Mouse (Mus musculus): ENCODE measurements around the gene Ngly1. TPM values are rescaled to one million over a fixed set of nuclear protein-coding genes. Genes with fewer than 3 reads are reported as not detected.

Ngly1 gene
- total and polyA plus RNA-seq, 3 experiments: 17.0 to 37.5 (median 21.7) TPM

- peaks cover 7 to 20% of the 10 kb centered on the region in 2 experiments for H3K4me1 ChIP-seq (ENCODE audit: control insufficient read depth in 1 of 2, insufficient read depth in 2 of 2)
- H3K4me3 ChIP-seq (replicated peaks in 1 of 3; ENCODE audit: low read depth in 2 of 3, low read length in 2 of 3, poor library complexity in 1 of 3): peak overlapping the region; percentile 65 to 70 (median 70)
- peak overlapping the region; percentile 68; the same call in 1 of the 2 replicates for H3K27ac ChIP-seq (ENCODE audit: insufficient read depth, low read depth)
- in situ Hi-C loops (cut with MboI; ENCODE audit: low pct_ligation_motif_present, low pct_unique_long_range_greater_than_20kb, low sequenced_read_pairs): loop anchor here (10.0 kb wide), 1 partner anchor 121 kb away; the partner anchor contains the start of gene Top2b
- H3K4me2 ChIP-seq (ENCODE audit: insufficient read depth, low read depth, poor library complexity, severe bottlenecking): peak overlapping the region; percentile 85
- DNase-seq (ENCODE audit: extremely low read depth): peak; percentile 38
- H3K79me2 ChIP-seq (replicated peaks; ENCODE audit: control insufficient read depth, extremely low read depth, insufficient read depth, poor library complexity, severe bottlenecking): no peaks in the 10 kb centered on the region
- TF ChIP-seq TBP (conservative IDR thresholded peaks at IDR 0.05; ENCODE audit: low read depth, low read length) (peak; percentile 72), SIN3A (IDR thresholded peaks at IDR 0.05; ENCODE audit: low read length) (peak; percentile 11; the same call in 1 of the 2 replicates), ZMIZ1 (IDR thresholded peaks at IDR 0.05; ENCODE audit: low read depth, low read length) (no peak; the same call in 1 of the 2 replicates), KAT2A (IDR thresholded peaks at IDR 0.05; ENCODE audit: insufficient replicate concordance, low read length) (no peak), EP300 (IDR thresholded peaks at IDR 0.05; ENCODE audit: low read length) (no peak), E2F4 (IDR thresholded peaks at IDR 0.05; ENCODE audit: insufficient replicate concordance, low read depth, low read length) (0 out of 2 replicates have a peak, but pooled peaks have one; percentile 11), MAX (IDR thresholded peaks at IDR 0.05; ENCODE audit: low read length) (0 out of 2 replicates have a peak, but pooled peaks have one; percentile 3), JUND (conservative IDR thresholded peaks at IDR 0.05; ENCODE audit: low read depth, low read length) (no peak), MAFK (IDR thresholded peaks at IDR 0.05; ENCODE audit: insufficient replicate concordance, low read length) (peak; percentile 88), UBTF (IDR thresholded peaks at IDR 0.05; ENCODE audit: low read depth, low read length) (0 out of 2 replicates have a peak, but pooled peaks have one; percentile 40), IRF4 (IDR thresholded peaks at IDR 0.05; ENCODE audit: low read depth, low read length) (no peak), MYC (IDR thresholded peaks at IDR 0.05; ENCODE audit: low read depth, low read length) (0 out of 2 replicates have a peak, but pooled peaks have one; percentile 26), MXI1 (IDR thresholded peaks at IDR 0.05; ENCODE audit: low read depth, low read length) (peak; percentile 43; the same call in 1 of the 2 replicates), BHLHE40 (IDR thresholded peaks at IDR 0.05; ENCODE audit: low read depth, low read length) (0 out of 2 replicates have a peak, but pooled peaks have one; percentile 4), RAD21 (IDR thresholded peaks at IDR 0.05; ENCODE audit: low read depth, low read length) (no peak), RCOR1 (conservative IDR thresholded peaks at IDR 0.05; ENCODE audit: low read depth, low read length) (peak; percentile 57; the same call in 1 of the 2 replicates)
- no peaks in the 10 kb centered on the region for H3K27me3 ChIP-seq (replicated peaks)
- no peaks in the 10 kb centered on the region for H3K9me3 ChIP-seq (replicated peaks; ENCODE audit: low read length)
- H3K9ac ChIP-seq (ENCODE audit: insufficient read depth, low read depth): peak overlapping the region; percentile 67
- dilution Hi-C loops (cut with MboI; ENCODE audit: extremely low pct_ligation_motif_present, extremely low pct_unique_long_range_greater_than_20kb, low sequenced_read_pairs): no loop called here
- peaks cover 10 to 37% of the 10 kb centered on the region in 2 experiments for H3K36me3 ChIP-seq (replicated peaks in 1 of 2; ENCODE audit: control insufficient read depth in 1 of 2, insufficient read depth in 1 of 2, low read length in 1 of 2)
These were observed 5.4 kb upstream of the Ngly1 start for GRCm38 (mm10) chr14:16243603-16244209.

GRCm38 (mm10) chr14:16244370-16244769 lies 4.7 kb upstream of the Ngly1 start:
- dilution Hi-C loops (cut with MboI; ENCODE audit: extremely low pct_ligation_motif_present, extremely low pct_unique_long_range_greater_than_20kb, low sequenced_read_pairs): no loop called here
- H3K4me1 ChIP-seq (ENCODE audit: control insufficient read depth in 1 of 2, insufficient read depth in 2 of 2): peaks cover 7 to 20% of the 10 kb centered on the region in 2 experiments

More at GRCm38 (mm10) chr14:16244370-16244769, 4.7 kb upstream of the Ngly1 start:
- TF ChIP-seq TCF12 (IDR thresholded peaks at IDR 0.05; ENCODE audit: low read depth, low read length): 0 out of 2 replicates have a peak, but pooled peaks have one; percentile 22
- TF ChIP-seq IRF4 (IDR thresholded peaks at IDR 0.05; ENCODE audit: low read depth, low read length): no peak
- Histone ChIP-seq H3K36me3 (replicated peaks in 1 of 2; ENCODE audit: control insufficient read depth in 1 of 2, insufficient read depth in 1 of 2, low read length in 1 of 2) (peaks cover 8 to 35% of the 10 kb centered on the region in 2 experiments), H3K4me3 (replicated peaks in 1 of 3; ENCODE audit: low read depth in 2 of 3, low read length in 2 of 3, poor library complexity in 1 of 3) (peak overlapping the region; percentile 65 to 70 (median 70)), H3K4me2 (ENCODE audit: insufficient read depth, low read depth, poor library complexity, severe bottlenecking) (peak overlapping the region; percentile 85), H3K27ac (ENCODE audit: insufficient read depth, low read depth) (peak overlapping the region; percentile 68; the same call in 1 of the 2 replicates), H3K9ac (ENCODE audit: insufficient read depth, low read depth) (peak overlapping the region; percentile 67), H3K27me3 (replicated peaks) (no peaks in the 10 kb centered on the region), H3K9me3 (replicated peaks; ENCODE audit: low read length) (no peaks in the 10 kb centered on the region), H3K79me2 (replicated peaks; ENCODE audit: control insufficient read depth, extremely low read depth, insufficient read depth, poor library complexity, severe bottlenecking) (no peaks in the 10 kb centered on the region)
- in situ Hi-C loops (cut with MboI; ENCODE audit: low pct_ligation_motif_present, low pct_unique_long_range_greater_than_20kb, low sequenced_read_pairs): loop anchor here (10.0 kb wide), 1 partner anchor 120 kb away; the partner anchor contains the start of gene Top2b
- peak; percentile 36 for DNase-seq (ENCODE audit: extremely low read depth)
